Mouse (Mus musculus) erythroblast, adult 5-6 weeks (primary cell): ENCODE measurements around the gene Cox4i1. TPM values are rescaled to one million over a fixed set of nuclear protein-coding genes. Genes with fewer than 3 reads are reported as not detected.
A peak's percentile ranks its signal among the peaks of the same experiment; 100 is the strongest.

Source experiments
- ATAC-seq: replicated peaks from 2 replicates; pipeline ENCODE4 v1.8.0; 2016; ENCODE audit warnings: moderate number of reproducible peaks, mild to moderate bottlenecking, moderate TSS enrichment, inconsistent platforms; ENCODE audit not compliant: poor library complexity, low FRiP score, severe bottlenecking
- total RNA-seq, 2 experiments: library from RNA; stranded (forward) in 1 of 2; stranded (reverse) in 1 of 2; fragments of 150-400 nt in 1 of 2; fragments of 200-764, 138-1000 nt in 1 of 2; gene quantifications; 2 replicates each; pipeline versions ENCODE4 v1.2.3 to v1.2.4; 2015 to 2017; ENCODE audit warnings: low replicate concordance in 2 of 2

Cox4i1 gene
- total RNA-seq (2015; ENCODE audit: low replicate concordance): 237 and 289 TPM in 2 replicates
- 101 and 131 TPM in 2 replicates for total RNA-seq (2017; ENCODE audit: low replicate concordance)

DNA sequence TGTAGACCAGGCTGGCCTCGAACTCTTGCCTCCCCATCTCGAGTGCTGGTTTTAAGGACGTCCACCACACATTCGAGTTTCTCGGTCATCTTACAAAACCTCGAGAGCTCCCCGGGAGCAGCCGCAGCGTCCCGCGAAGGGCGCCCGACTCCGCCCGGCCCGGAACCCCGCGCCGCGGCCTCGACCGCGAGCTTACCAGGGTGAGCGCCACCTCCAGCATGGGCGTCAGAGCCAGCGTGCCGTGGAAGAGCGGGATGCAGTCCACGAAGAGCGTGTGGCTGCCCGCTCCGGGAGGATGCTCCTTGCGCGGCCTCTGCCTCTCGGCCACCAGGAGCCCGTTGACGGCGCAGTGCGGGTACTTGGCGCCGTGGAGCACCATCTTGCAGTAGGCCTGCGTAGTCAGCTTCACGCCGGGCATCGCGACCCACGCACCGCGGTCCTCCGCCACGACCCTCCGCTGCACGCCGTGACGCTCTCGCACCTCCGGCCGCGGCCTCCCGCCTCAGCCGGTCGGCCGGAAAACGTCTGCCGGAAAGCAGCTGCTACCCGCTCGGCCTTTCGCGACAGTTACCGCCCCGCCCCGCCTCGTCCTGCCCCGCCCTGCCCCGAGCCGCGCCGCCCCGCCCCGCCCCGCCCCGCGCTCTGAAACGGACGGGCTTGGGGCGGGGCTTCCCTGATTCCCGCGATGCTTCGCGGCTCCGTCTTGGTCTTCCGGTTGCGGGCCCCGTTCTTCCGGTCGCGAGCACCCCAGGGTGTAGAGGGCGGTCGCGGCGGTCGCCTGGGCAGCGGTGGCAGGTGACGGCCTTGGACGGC, at the start of gene Cox4i1, which contains the start of gene Gm27021:
Gene Cox4i1 (plus strand): TSS at position 662 of the 813 bp plus-strand sequence.
Gene Gm27021 (minus strand): TSS at position 519 of the 813 bp plus-strand sequence.
- peak; percentile 85 for ATAC-seq

DNA sequence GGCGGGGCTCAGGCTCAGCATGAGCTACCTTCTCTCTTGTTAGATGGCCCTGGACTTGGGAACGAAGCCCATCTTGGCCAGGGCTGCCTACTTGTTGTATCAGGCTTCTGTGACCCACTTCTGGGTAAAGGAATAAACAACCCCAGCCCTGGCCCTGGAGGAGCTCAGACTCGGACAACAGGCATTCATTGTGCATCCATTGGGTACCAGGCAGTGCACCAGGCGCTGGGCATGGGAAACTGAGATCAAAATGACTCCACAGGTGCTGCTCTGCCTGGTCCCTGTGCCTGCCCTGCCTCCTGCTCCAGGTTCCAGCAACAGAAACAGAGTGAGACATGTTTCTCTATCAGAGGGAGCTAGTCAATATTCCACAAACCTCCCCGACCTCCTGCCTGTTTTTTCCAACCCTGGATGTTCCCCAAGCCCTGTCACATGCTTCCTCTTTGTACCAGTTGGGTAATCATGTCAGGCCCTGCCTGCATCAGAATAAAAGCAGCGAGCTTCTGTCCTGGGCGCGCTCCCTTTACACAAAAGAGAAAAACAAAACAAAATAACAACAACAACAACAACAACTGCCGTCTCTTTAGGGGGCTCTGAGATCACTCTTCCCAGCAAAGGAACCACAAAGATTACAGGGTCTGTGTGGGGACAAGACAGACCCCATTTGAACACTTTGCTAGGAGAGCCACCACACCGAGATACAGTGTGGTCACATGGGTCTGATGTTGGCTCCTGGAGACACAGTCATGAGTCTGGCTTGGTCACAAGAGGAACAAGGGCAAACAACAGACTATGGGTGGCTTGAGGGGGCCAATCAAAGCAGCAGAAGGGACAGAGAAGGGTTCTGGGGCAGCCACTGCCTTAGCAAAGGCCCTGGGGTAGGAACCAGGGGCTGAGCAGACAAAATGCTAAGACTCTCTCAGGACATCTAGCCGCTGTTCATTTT, 48.5 kb upstream of the Cox4i1 start:
- ATAC-seq: no peak

DNA sequence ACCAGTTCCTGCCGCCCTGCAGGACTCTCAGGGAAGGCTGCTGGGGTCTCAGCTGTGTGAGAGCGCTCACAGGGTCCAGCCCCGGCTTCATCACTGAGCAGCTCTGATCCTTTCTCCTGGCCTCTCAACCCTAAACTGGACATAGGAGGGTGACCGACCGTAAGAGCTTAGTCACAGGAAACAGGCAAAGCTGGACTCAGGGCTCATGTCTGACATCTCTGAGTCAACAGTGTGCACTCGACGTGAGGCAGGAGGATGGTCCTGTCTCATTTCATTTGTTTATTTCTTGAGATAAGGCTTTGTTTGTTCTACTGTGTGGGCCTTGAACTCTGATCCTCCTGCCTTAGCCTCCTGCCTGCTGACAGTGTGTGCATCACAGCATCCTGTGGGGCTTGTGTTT, 47.6 kb upstream of the Cox4i1 start:
- ATAC-seq: no peak

GRCm38 (mm10) chr8:120622161-120622560, 45.9 kb upstream of the Cox4i1 start:
- no peak for ATAC-seq

DNA sequence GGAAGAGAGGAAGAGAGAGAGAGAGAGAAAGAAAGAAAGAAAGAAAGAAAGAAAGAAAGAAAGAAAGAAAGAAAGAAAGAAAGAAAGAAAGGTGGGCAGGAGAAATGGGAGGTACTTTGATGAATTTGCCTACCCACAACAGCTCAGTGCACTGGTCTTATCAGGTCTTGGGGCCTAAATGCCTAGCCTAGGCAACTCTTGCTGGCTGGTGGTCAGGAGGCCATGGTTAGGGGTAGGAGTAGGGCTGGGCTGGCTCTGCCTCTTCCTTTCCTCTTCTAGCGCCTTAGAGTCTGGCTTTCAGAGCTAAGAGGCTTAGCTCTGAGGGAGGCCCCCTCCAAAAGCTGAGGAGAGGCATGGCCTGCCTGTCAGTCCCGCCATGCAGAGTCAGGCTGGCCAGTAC, 44.4 kb upstream of the Cox4i1 start:
- ATAC-seq: no peak

GRCm38 (mm10) chr8:120626461-120626860, 41.6 kb upstream of the Cox4i1 start:
- ATAC-seq: no peak

DNA sequence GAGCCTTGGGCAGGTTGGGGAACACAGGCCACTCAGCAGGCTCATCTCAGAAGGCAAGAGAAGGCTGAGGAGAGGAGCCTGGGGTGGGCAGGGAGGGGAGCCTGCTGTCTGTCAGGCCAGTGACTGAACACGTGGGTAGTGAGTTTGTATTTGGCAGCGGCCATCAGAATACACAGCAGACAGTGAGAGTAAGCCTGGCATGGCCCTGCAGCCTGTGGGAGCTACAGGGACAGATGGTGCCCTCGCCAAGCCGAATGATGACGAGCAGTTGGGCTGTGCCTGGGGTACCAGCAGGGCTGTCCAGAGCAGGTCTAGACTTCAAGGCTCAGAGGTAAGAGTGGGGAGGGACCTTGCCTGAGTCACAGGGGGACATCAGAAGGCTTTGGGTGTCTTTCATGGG, 40.7 kb upstream of the Cox4i1 start:
- ATAC-seq: no peak

DNA sequence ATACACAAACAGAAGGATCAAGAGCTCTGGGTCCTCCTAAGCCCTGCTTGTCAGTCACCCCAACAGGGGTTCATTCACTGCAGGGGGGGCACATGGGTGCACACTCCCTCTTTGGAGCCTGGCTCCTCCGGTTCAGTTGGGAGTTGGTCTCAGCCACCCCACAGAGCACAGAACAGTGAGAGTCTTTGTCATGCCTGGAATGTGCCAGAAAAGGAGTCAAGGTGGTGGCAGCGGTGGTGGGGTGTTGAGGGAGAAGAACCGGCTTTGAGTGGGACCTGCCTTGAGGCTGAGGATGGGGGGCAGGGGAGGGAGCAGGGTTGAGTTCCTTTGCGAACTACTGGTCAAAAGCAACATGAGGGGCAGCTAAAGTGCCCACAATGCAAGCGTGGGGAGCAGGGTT, 38.0 kb upstream of the Cox4i1 start:
- no peak for ATAC-seq

- no peak for ATAC-seq
These were observed 37.2 kb upstream of the Cox4i1 start for GRCm38 (mm10) chr8:120630848-120631247.

GRCm38 (mm10) chr8:120631441-120632375, 36.3 kb upstream of the Cox4i1 start:
- no peak for ATAC-seq

GRCm38 (mm10) chr8:120632969-120633664, 34.9 kb upstream of the Cox4i1 start:
- no peak for ATAC-seq

DNA sequence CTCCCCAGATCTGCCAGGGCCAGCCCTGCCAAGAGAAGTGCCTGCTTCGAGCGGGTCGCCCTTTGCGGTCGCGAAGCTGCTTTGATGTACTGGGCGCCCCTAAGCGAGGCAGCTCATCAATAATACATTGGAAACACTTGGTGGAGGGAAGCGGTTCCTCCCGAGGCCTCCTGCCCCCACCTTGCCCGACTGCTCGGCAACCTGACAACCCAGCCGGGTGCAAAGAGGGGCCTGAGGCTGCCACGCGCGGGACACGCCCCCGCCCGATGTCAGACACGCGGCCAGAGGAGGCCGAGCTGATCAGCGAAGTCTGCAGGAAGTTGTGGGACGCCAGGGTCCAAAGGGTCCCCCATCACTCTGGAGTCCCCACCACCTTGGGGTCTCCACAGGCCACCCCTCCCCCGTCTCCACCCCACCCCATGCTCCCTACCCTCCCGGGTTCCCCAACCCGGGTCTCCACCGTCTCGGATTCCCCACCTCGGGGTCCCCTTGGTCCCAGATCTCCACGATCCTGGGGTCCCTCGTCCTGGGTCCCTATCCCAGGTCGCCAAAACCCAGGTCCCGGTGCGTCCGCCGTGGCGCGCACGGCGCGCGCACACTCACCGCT, 34.3 kb upstream of the Cox4i1 start:
- ATAC-seq: no peak

GRCm38 (mm10) chr8:120634329-120634839, 33.6 kb upstream of the Cox4i1 start:
- no peak for ATAC-seq

- no peak for ATAC-seq
These were observed 26.8 kb upstream of the Cox4i1 start for GRCm38 (mm10) chr8:120641245-120641644.

GRCm38 (mm10) chr8:120642031-120642662, 25.9 kb upstream of the Cox4i1 start:
- ATAC-seq: no peak

DNA sequence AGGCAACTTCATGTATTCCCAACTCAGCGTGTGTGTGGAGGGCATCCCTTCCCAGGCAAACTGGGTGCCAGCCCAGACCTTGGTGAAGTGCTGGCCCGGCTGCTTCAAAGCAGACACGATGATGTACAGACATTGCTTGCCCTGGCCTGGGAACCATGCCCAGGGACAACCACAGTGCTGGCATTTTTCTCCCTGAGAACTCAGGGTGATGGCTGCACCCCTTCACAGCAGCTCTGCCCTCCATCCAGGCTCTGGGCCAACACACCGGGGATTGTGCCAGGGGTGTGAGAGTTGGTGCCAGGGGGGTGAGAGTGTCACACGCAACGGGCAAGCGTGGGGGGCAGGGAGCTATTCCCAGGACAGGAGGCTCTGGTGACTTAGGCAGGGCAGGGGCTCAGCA, 23.4 kb upstream of the Cox4i1 start:
- no peak for ATAC-seq

- ATAC-seq: no peak
These were observed 20.5 kb upstream of the Cox4i1 start, which contains the start of gene 1190005I06Rik for GRCm38 (mm10) chr8:120647532-120647931. Gene 1190005I06Rik (minus strand): TSS chr8:120647632.
